Mouse (Mus musculus): ENCODE results near the gene Sprr2a2.
"Not testable (repeated sequence)": the region's sequence is repeated elsewhere in the genome, so short reads cannot be mapped to it uniquely, and the experiment has no call there.

Sprr2a2 gene

GRCm38 (mm10) chr3:92215569-92215968, at the start of gene Sprr2a2, which contains the start of gene Sprr2a1:
Sprr2a2 (plus strand) TSS chr3:92215920.
Sprr2a1 (plus strand) TSS chr3:92215799.
- DNase-seq (ENCODE audit: low read depth, low spot score): not testable (repeated sequence)

- DNase-seq (ENCODE audit: low read depth, low spot score): no peak
These were observed 45.9 kb upstream of the Sprr2a2 start for GRCm38 (mm10) chr3:92169847-92170246.

DNA sequence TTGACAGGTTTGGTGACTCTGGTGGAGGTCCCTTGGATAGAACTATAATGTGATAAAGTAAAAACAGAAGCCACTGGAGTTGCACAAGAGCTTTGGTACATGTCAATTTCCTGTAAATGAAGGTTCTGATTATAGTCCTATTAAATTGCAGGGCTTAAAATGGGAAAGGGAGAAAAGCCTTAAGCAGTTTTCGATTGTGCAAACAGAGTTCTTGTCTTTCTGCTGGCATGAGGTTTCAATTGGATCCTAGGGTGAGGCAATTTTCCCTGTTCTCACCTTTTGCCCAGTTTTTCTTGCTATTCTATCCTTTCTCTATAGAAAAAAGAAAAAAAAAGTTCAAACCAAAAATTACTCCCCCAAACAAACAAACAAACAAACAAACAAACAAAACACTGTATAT, 38.8 kb upstream of the Sprr2a2 start:
- no peak for DNase-seq (ENCODE audit: low read depth, low spot score)

GRCm38 (mm10) chr3:92195512-92196200, 20.1 kb upstream of the Sprr2a2 start:
- no peak for DNase-seq (ENCODE audit: low read depth, low spot score)

GRCm38 (mm10) chr3:92211133-92211925, 4.4 kb upstream of the Sprr2a2 start:
- DNase-seq (ENCODE audit: low read depth, low spot score): not testable (repeated sequence)

GRCm38 (mm10) chr3:92212059-92212458, 3.7 kb upstream of the Sprr2a2 start:
- DNase-seq (ENCODE audit: low read depth, low spot score): not testable (repeated sequence)

DNA sequence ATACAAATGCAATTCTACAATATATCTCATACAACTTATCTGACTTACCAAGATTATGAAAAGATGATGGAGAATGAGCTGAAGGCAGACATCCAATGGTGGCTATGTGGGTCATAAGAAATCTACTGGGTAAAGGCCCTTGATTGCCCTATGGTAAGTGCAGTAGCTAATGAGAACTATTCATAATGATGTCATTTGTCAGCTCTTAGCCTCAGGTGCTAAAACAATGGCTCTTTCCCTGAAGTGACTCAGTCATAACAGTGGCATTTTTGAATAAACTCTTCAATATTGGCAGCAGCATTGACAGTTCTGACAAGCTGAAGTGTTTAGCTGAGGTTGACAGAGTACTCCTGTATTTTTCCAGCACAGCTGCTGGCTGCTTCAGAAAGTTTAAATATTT, 2.1 kb upstream of the Sprr2a2 start:
- DNase-seq (ENCODE audit: low read depth, low spot score): not testable (repeated sequence)

- not testable (repeated sequence) for DNase-seq (ENCODE audit: low read depth, low spot score)
These were observed 3.3 kb downstream of the Sprr2a2 start for GRCm38 (mm10) chr3:92219031-92219430.

DNA sequence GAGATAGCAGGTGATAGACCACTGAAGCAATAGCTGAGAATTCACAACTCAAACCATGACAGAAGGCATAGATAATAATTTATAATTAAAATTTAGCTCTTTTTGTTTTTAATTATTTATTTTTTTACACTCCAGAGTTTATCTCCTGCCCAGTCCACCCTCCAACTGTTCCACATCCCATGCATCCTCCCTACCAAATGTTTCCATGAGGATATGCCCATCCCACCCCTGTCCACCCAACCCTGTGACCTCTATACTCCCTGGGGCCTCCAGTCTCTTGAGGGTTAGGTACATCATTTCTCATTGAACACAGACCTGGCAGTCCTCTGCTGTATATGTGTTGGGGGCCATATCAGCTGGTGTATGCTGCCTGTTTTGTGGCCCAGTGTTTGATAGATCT, 8.0 kb downstream of the Sprr2a2 start:
- not testable (repeated sequence) for DNase-seq (ENCODE audit: low read depth, low spot score)

DNA sequence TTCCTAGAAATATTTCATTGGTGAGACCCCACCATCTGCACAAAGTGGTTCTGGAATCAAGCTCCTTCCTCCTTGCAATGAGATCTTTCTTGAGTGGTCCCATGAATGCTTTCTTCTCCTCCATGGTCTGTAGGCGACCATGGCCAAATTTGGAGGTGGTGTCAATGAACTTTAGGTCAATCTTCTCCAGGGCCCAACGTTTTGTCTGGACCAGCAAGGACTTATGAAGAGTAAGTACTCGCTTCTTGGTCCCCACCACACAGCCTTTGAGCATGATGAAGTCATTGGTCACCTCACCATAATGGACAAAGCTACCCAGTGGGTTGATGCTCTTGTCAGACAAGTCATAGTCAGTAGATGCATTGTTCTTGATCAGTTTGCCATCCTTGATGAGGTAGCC, 11.7 kb downstream of the Sprr2a2 start:
- not testable (repeated sequence) for DNase-seq (ENCODE audit: low read depth, low spot score)

DNA sequence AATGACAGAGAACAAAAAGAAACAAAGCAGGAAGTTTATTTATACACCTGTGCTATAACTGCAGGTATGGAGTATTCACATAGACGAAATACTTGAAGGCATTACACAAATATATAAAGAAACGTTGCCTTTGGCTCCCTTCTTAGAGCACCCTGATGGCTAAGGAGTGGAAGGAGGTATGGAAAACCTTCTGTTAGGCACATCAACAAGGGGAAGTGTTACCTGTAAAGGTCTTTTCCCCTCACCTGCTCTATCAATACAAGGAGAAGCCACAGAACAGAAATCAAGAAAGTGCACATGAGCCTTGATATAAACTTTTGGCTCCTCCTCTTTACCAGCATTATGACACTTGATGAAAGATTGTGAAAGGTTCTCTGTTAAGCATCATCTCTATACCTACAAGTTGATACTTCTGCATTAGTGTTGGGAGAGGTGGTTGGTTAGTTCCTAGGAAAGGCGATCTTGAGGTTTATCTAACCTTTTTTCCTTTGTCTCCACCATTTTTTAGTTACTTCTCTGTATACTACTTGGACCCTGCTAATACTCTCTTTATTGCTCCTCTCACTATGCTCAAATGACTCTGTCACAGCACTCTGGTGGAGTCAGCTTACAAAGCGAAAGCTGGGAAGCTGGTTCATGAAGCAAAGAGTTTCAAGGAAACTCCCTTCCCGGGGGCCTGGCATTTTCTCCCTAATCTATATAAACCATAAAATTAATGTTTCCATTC, 20.9 kb downstream of the Sprr2a2 start:
- DNase-seq (ENCODE audit: low read depth, low spot score): not testable (repeated sequence)

DNA sequence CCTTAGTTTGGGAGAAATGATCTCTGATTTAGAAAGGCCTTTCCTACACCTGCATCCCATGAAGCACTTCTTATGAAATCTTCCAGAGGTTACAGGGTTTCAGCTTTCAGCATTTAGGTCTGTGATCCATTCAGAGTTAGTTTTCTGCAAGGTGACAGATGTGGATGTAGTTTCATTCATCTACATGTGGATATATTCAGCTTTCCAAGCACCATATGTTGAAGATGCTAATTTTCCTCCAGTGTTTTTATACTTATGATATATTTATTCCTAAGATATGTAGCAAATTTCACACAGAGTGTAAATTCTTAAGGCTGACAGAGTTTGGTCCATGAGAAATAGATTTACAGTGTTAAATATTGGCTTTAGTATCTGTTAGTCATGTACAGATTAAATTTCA, 23.0 kb downstream of the Sprr2a2 start:
- not testable (repeated sequence) for DNase-seq (ENCODE audit: low read depth, low spot score)

DNA sequence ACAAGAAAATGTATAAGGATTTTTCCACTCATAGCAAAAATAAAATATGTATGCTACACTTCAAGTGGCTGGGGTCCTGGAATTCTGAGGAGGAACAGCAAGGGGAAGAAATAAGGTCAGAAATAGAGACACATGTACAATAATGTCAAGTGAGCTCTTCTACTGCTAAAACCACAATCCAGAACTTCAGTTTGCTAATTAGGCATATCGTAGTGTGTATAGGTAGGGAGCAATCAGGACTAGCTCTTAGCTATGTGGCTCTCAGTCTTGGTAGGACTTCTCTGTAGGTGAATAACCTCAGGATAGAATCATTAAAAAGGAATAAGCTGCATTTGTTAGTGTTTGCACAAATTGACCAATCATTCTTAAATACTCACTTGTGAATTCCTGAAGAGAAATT, 23.5 kb downstream of the Sprr2a2 start:
- DNase-seq (ENCODE audit: low read depth, low spot score): not testable (repeated sequence)

- DNase-seq (ENCODE audit: low read depth, low spot score): not testable (repeated sequence)
These were observed 29.1 kb downstream of the Sprr2a2 start for GRCm38 (mm10) chr3:92244833-92245232.

GRCm38 (mm10) chr3:92246245-92246644, 30.5 kb downstream of the Sprr2a2 start:
- not testable (repeated sequence) for DNase-seq (ENCODE audit: low read depth, low spot score)

- not testable (repeated sequence) for DNase-seq (ENCODE audit: low read depth, low spot score)
These were observed 32.8 kb downstream of the Sprr2a2 start for GRCm38 (mm10) chr3:92248494-92248893.

- DNase-seq (ENCODE audit: low read depth, low spot score): not testable (repeated sequence)
These were observed 34.7 kb downstream of the Sprr2a2 start for GRCm38 (mm10) chr3:92250450-92250849.

DNA sequence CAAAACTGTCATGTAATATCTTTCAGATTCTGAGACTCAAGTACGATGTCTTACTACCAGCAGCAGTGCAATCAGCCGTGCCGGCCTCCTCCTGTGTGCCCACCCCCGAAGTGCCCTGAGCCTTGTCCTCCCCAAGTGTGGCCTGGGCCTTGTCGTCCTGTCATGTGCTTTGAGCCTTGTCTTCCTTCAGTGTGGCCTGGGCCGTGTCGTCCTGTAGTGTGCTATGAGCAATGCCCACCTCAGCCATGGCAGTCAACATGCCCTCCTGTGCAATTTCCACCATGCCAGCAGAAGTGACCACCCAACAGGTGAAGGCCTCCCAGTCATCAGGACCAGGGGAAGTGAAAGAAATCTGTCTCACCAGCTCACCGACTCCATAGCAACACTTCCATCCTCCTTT, 38.1 kb downstream of the Sprr2a2 start:
- not testable (repeated sequence) for DNase-seq (ENCODE audit: low read depth, low spot score)

DNA sequence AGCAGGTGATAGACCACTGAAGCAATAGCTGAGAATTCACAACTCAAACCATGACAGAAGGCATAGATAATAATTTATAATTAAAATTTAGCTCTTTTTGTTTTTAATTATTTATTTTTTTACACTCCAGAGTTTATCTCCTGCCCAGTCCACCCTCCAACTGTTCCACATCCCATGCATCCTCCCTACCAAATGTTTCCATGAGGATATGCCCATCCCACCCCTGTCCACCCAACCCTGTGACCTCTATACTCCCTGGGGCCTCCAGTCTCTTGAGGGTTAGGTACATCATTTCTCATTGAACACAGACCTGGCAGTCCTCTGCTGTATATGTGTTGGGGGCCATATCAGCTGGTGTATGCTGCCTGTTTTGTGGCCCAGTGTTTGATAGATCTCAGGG, 42.8 kb downstream of the Sprr2a2 start:
- DNase-seq (ENCODE audit: low read depth, low spot score): not testable (repeated sequence)

- DNase-seq (ENCODE audit: low read depth, low spot score): not testable (repeated sequence)
These were observed 47.7 kb downstream of the Sprr2a2 start for GRCm38 (mm10) chr3:92263462-92263861.

DNA sequence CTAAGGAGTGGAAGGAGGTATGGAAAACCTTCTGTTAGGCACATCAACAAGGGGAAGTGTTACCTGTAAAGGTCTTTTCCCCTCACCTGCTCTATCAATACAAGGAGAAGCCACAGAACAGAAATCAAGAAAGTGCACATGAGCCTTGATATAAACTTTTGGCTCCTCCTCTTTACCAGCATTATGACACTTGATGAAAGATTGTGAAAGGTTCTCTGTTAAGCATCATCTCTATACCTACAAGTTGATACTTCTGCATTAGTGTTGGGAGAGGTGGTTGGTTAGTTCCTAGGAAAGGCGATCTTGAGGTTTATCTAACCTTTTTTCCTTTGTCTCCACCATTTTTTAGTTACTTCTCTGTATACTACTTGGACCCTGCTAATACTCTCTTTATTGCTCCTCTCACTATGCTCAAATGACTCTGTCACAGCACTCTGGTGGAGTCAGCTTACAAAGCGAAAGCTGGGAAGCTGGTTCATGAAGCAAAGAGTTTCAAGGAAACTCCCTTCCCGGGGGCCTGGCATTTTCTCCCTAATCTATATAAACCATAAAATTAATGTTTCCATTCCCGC, 55.8 kb downstream of the Sprr2a2 start:
- DNase-seq (ENCODE audit: low read depth, low spot score): not testable (repeated sequence)

GRCm38 (mm10) chr3:92273504-92273903, 57.8 kb downstream of the Sprr2a2 start:
- not testable (repeated sequence) for DNase-seq (ENCODE audit: low read depth, low spot score)
